Mouse (Mus musculus) C2C12 (cell line): ENCODE measurements around the gene Gm20388. TPM values are rescaled to one million over a fixed set of nuclear protein-coding genes. Genes with fewer than 3 reads are reported as not detected.

ENCODE experiments used
- H3K27me3 ChIP-seq: one replicate; pipeline ENCODE4 v1.6.1; 2011; ENCODE audit not compliant: control insufficient read depth, insufficient read depth, insufficient read length
- H3K36me3 ChIP-seq: one replicate; pipeline ENCODE4 v1.6.1; 2011; ENCODE audit not compliant: control insufficient read depth, insufficient read depth
- H3K4me3 ChIP-seq: one replicate; pipeline ENCODE4 v1.5.1; 2011; ENCODE audit warnings: mild to moderate bottlenecking, control low read depth; ENCODE audit not compliant: poor library complexity, insufficient read depth, severe bottlenecking
- H3K79me2 ChIP-seq: one replicate; pipeline ENCODE4 v1.6.1; 2011; ENCODE audit not compliant: control insufficient read depth, insufficient read depth
- H3K79me3 ChIP-seq: one replicate; pipeline ENCODE4 v1.6.1; 2011; ENCODE audit warnings: low read depth, control low read depth
- H3ac ChIP-seq: one replicate; pipeline ENCODE3; 2011; ENCODE audit warnings: low read depth; ENCODE audit not compliant: control insufficient read depth, insufficient read length
- CEBPB ChIP-seq: IDR thresholded peaks from one replicate; pipeline ENCODE4 v1.6.1; 2011; ENCODE audit warnings: low read depth, mild to moderate bottlenecking, control low read depth, moderate library complexity
- CTCF ChIP-seq: IDR thresholded peaks from one replicate; pipeline ENCODE4 v1.5.1; 2011; ENCODE audit not compliant: control insufficient read depth, insufficient read depth, insufficient read length
- FOSL1 ChIP-seq: IDR thresholded peaks from one replicate; pipeline ENCODE4 v1.8.0; 2011; ENCODE audit warnings: mild to moderate bottlenecking, low read length; ENCODE audit not compliant: poor library complexity, insufficient read depth, severe bottlenecking
- MAX ChIP-seq: IDR thresholded peaks from one replicate; pipeline ENCODE4 v1.6.1; 2011; ENCODE audit warnings: mild to moderate bottlenecking, control low read depth
- MYOD1 ChIP-seq: IDR thresholded peaks from one replicate; pipeline ENCODE4 v1.6.1; 2011; ENCODE audit warnings: low read depth; ENCODE audit not compliant: control insufficient read depth, insufficient read length
- MYOG ChIP-seq: IDR thresholded peaks from one replicate; pipeline ENCODE4 v1.6.1; 2011; ENCODE audit not compliant: control insufficient read depth, insufficient read length; ENCODE audit errors: extremely low read depth
- USF1 ChIP-seq: IDR thresholded peaks from one replicate; pipeline ENCODE4 v1.6.1; 2011; ENCODE audit warnings: low read depth, mild to moderate bottlenecking, control low read depth, moderate library complexity
- polyA plus RNA-seq: library from polyadenylated mRNA; unstranded; fragments of >200 nt; fragmentation: generic; extraction: Trizol; gene quantifications from one replicate; pipeline ENCODE4 v1.2.1, GENCODE M21; 2012; ENCODE audit warnings: missing spikeins

Gene Gm20388
- polyA plus RNA-seq, 1 experiment, result 15.0 TPM

- Histone ChIP-seq H3ac (no peak overlapping the region), H3K4me3 (no peak overlapping the region), H3K79me3 (peaks cover 5% of the 10 kb centered on the region), H3K36me3 (peaks cover 84% of the 10 kb centered on the region), H3K27me3 (no peaks in the 10 kb centered on the region), H3K79me2 (peaks cover 3% of the 10 kb centered on the region)
- TF ChIP-seq MAX (no peak), MYOG (no peak), CEBPB (no peak), FOSL1 (no peak), CTCF (no peak), MYOD1 (no peak), USF1 (no peak)
These were observed 41.6 kb downstream of the Gm20388 start for GRCm38 (mm10) chr8:119952282-119952681.

GRCm38 (mm10) chr8:119952747-119953146 lies 42.1 kb downstream of the Gm20388 start:
- H3K79me3 ChIP-seq, result peaks cover 2% of the 10 kb centered on the region
- TF ChIP-seq CTCF (no peak), MYOG (no peak), USF1 (no peak), MAX (no peak), CEBPB (no peak), MYOD1 (no peak)
- no peak overlapping the region for H3ac ChIP-seq
- H3K79me2 ChIP-seq, result no peaks in the 10 kb centered on the region
- H3K36me3 ChIP-seq, result peaks cover 83% of the 10 kb centered on the region
- H3K4me3 ChIP-seq, result no peak overlapping the region
- H3K27me3 ChIP-seq, result no peaks in the 10 kb centered on the region

- TF ChIP-seq MYOG (no peak), FOSL1 (no peak), CTCF (no peak), USF1 (no peak), MYOD1 (no peak), MAX (no peak), CEBPB (no peak)
- no peak overlapping the region for H3K4me3 ChIP-seq
- no peaks in the 10 kb centered on the region for H3K79me2 ChIP-seq
- H3ac ChIP-seq, result no peak overlapping the region
- no peaks in the 10 kb centered on the region for H3K79me3 ChIP-seq
- H3K27me3 ChIP-seq, result no peaks in the 10 kb centered on the region
- H3K36me3 ChIP-seq, result peaks cover 64% of the 10 kb centered on the region
These were observed 44.7 kb downstream of the Gm20388 start for GRCm38 (mm10) chr8:119955333-119955732.

- no peak overlapping the region for H3ac ChIP-seq
- peaks cover 37% of the 10 kb centered on the region for H3K36me3 ChIP-seq
These were observed 47.4 kb downstream of the Gm20388 start for GRCm38 (mm10) chr8:119958076-119958475.

GRCm38 (mm10) chr8:119960531-119961104 lies 50.0 kb downstream of the Gm20388 start:
- Histone ChIP-seq H3K36me3 (peaks cover 13% of the 10 kb centered on the region), H3K79me3 (no peaks in the 10 kb centered on the region), H3K79me2 (no peaks in the 10 kb centered on the region), H3K4me3 (no peak overlapping the region), H3ac (no peak overlapping the region), H3K27me3 (no peaks in the 10 kb centered on the region)
- TF ChIP-seq USF1 (no peak), MYOG (no peak), CEBPB (no peak), FOSL1 (no peak), MYOD1 (no peak), MAX (no peak), CTCF (no peak)

More at GRCm38 (mm10) chr8:119958076-119958475, 47.4 kb downstream of the Gm20388 start:
- H3K79me2 ChIP-seq, result no peaks in the 10 kb centered on the region
- H3K27me3 ChIP-seq, result no peaks in the 10 kb centered on the region
- H3K79me3 ChIP-seq, result no peaks in the 10 kb centered on the region
- no peak for TF ChIP-seq CEBPB
- no peak for TF ChIP-seq USF1
- TF ChIP-seq FOSL1, result no peak
- no peak for TF ChIP-seq MYOG
- no peak for TF ChIP-seq CTCF
- no peak for TF ChIP-seq MYOD1
- no peak for TF ChIP-seq MAX
- no peak overlapping the region for H3K4me3 ChIP-seq

GRCm38 (mm10) chr8:119964859-119965258 lies 54.2 kb downstream of the Gm20388 start:
- no peak overlapping the region for H3K4me3 ChIP-seq
- no peak overlapping the region for H3ac ChIP-seq
- H3K27me3 ChIP-seq, result no peaks in the 10 kb centered on the region
- TF ChIP-seq MYOG, result no peak
- no peak for TF ChIP-seq CTCF
- TF ChIP-seq USF1, result peak; percentile 23
- TF ChIP-seq FOSL1, result no peak
- peak; percentile 68 for TF ChIP-seq MYOD1
- TF ChIP-seq MAX, result no peak
- no peak for TF ChIP-seq CEBPB
- H3K79me3 ChIP-seq, result no peaks in the 10 kb centered on the region
- H3K36me3 ChIP-seq, result no peaks in the 10 kb centered on the region
- H3K79me2 ChIP-seq, result no peaks in the 10 kb centered on the region
